Mouse (Mus musculus) 3T3-L1 (cell line): ENCODE results near the gene Vmn1r10.

ENCODE experiments used
- DNase-seq: peaks from one replicate; pipeline ENCODE4 v3.0.0-alpha.2; 2015; ENCODE audit warnings: low read depth, low spot score

The Vmn1r10 gene

DNA sequence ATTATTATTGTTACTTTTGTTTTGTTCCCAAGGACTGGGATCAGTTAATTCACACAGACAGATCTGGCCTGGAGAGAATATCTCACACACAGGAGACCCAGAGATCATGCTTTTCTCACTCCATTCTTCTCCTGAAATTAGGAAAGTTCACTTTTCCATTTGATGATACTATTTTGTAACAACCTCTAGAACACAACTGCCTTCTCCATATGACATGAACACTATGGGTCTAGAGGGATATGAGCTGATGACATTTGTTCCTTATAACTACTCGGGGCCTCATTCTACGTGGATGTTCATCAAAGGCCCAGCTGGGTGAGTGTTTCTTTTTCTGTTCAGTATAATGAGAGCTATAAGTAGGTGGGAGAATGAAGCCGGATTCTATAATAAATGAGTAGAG is at the start of gene Vmn1r10:
TSS of gene Vmn1r10 (plus strand) at position 301 of the 400 bp plus-strand sequence.
- no peak for DNase-seq

- peak; percentile 10 for DNase-seq
Observed at GRCm38 (mm10) chr6:57063730-57064129, 45.5 kb upstream of the Vmn1r10 start.

DNA sequence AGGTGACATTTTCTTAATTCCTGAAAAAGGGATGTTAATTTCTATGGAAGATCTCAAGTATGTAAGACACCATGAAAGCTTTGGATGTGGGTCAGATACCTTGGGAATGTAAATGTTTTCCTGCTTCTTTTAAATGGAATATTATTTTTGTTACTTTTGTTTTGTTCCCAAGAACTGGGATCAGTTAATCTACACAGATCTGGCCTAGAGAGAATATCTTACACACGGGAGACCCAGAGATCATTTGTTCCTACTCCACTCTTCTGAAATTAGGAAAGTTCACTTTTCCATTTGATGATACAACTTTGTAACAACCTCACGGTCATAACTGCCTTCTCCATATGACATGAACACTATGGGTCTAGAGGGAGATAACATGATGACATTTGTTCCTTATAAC is 42.8 kb upstream of the Vmn1r10 start, which contains the start of gene Vmn1r9:
TSS of gene Vmn1r9 (plus strand) at position 301 of the 400 bp plus-strand sequence.
- no peak for DNase-seq

GRCm38 (mm10) chr6:57106358-57106757 is 2.9 kb upstream of the Vmn1r10 start:
- peak; percentile 16 for DNase-seq

GRCm38 (mm10) chr6:57133155-57133554 is 23.9 kb downstream of the Vmn1r10 start, which contains the start of gene Vmn1r11:
Gene Vmn1r11 (plus strand): TSS chr6:57133455.
- no peak for DNase-seq

DNA sequence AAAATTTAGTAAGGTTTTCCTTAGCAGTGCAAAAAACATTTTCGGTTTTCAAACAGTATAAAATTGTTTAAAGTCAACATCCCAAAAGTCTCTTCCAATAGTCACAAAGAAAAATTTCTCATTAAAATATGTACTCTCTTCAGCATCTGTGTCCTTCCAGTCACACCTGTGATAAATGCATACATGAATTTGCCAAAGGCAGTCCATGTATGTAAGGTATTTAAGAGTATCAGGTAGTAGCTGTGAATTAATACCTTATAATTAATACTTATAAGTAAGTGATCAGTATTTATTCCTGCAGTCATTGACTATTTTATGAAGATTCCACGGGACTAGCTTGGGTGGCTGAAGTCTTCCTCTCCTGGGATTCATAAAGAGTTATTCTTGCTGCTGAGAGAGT is 47.4 kb downstream of the Vmn1r10 start, which contains the start of gene Vmn1r12:
TSS of gene Vmn1r12 (plus strand) at position 301 of the 400 bp plus-strand sequence.
- no peak for DNase-seq
